Comparison of ENCODE assay signal across 23 mouse cellular contexts in genomic region chr15:25950584-25950983, GRCm38 (mm10). TPM values are rescaled to one million over a fixed set of nuclear protein-coding genes. Genes with fewer than 3 reads are reported as not detected.
DNase-seq lines count a peak whose midpoint lies in the region; ATAC-seq and TF ChIP-seq lines count a peak whose summit lies in the region.
"Had no signal": no experiment of that assay in that cellular context is flagged by ENCODE, and none has a peak within 500 bp of the region (broad histone marks: within the 10 kb centered on the region; RNA-seq: fewer than 3 reads in every experiment).

No protein-coding gene starts in this region.

- no peak for ATAC-seq in heart, embryonic 11.5 days (replicated peaks; ENCODE audit: insufficient number of reproducible peaks, low FRiP score, low TSS enrichment)
- peak; percentile 50 for ATAC-seq in common myeloid progenitor, adult 5-6 weeks (replicated peaks; ENCODE audit: low read depth, poor library complexity, severe bottlenecking)
- ATAC-seq in cerebellum, adult (ENCODE audit: insufficient number of reproducible peaks, low FRiP score, low TSS enrichment), result no peak
- ATAC-seq: forebrain, postnatal 0 days; hindbrain, embryonic 16.5 days had no signal

- no peak for DNase-seq in heart, adult 2 months
- peak; percentile 39 for DNase-seq in 416B (ENCODE audit: low read depth)
- no peak for DNase-seq in cerebellum, adult 11 months
- DNase-seq: adrenal gland, postnatal 14 days; cerebellum, adult 9-11 months; forebrain, postnatal 0 days; gastrocnemius, postnatal 36 days; heart, postnatal 10 days; kidney, adult 11 months; right cerebral cortex, postnatal 14 days had no signal

- TF ChIP-seq EP300 in heart, adult 2 months (IDR thresholded peaks at IDR 0.05; ENCODE audit: insufficient read depth, low read depth, low read length), result no peak

- no peak overlapping the region for H3K4me3 ChIP-seq in heart, adult 2 months
- H3K4me3 ChIP-seq in heart, embryonic 11.5 days (ENCODE audit: low read depth, low read length), result no peak overlapping the region
- H3K4me3 ChIP-seq in myocyte, result no peak overlapping the region
- H3K4me3 ChIP-seq: embryonic facial prominence, embryonic 10.5 days; heart, embryonic 12.5 days; hindbrain, embryonic 10.5 days; left cerebral cortex, adult 2 months; lung, embryonic 15.5 days; midbrain, embryonic 12.5 days had no signal

- H3K4me2 ChIP-seq in heart, embryonic 11.5 days, result no peak overlapping the region
- no peak overlapping the region for H3K4me2 ChIP-seq in myocyte (ENCODE audit: low read depth)
- H3K4me2 ChIP-seq: heart, embryonic 12.5 days; lung, embryonic 15.5 days; midbrain, embryonic 12.5 days had no signal

- H3K4me1 ChIP-seq in heart, adult 2 months (ENCODE audit: control insufficient read depth, insufficient read depth, low read length), result peaks cover 10% of the 10 kb centered on the region
- peaks cover 12% of the 10 kb centered on the region; the same call in 1 of the 2 replicates for H3K4me1 ChIP-seq in heart, embryonic 11.5 days (ENCODE audit: control insufficient read depth, insufficient read depth, low read length)
- H3K4me1 ChIP-seq: embryonic facial prominence, embryonic 10.5 days; hindbrain, embryonic 10.5 days; lung, embryonic 15.5 days had no signal

- peaks cover 2% of the 10 kb centered on the region; the same call in 1 of the 2 replicates for H3K79me2 ChIP-seq in heart, adult 2 months (replicated peaks; ENCODE audit: control insufficient read depth, insufficient read depth, low read length)
- peaks cover 59% of the 10 kb centered on the region for H3K79me2 ChIP-seq in myocyte (ENCODE audit: control insufficient read depth, insufficient read depth)

- no peak overlapping the region for H3K9ac ChIP-seq in heart, adult 2 months (ENCODE audit: low read depth, low read length)
- H3K9ac ChIP-seq in heart, embryonic 11.5 days (ENCODE audit: low read depth, low read length), result no peak overlapping the region
- H3K9ac ChIP-seq: forebrain, postnatal 0 days; heart, embryonic 12.5 days; liver, embryonic 14.5 days; lung, embryonic 15.5 days; midbrain, embryonic 12.5 days had no signal

- H3K27ac ChIP-seq in heart, adult 2 months, result peak overlapping the region; percentile 28
- H3K27ac ChIP-seq in heart, embryonic 11.5 days (ENCODE audit: low read depth, low read length), result no peak overlapping the region
- H3K27ac ChIP-seq: embryonic facial prominence, embryonic 10.5 days; hindbrain, embryonic 10.5 days; left cerebral cortex, adult 2 months; liver, embryonic 14.5 days; lung, embryonic 15.5 days; macrophage; midbrain, embryonic 12.5 days had no signal

- no peak overlapping the region for H3ac ChIP-seq in myocyte (ENCODE audit: control insufficient read depth, insufficient read length)

- H3K27me3 ChIP-seq in heart, adult 2 months (ENCODE audit: control insufficient read depth, insufficient read depth, low read length), result no peaks in the 10 kb centered on the region
- no peaks in the 10 kb centered on the region for H3K27me3 ChIP-seq in heart, embryonic 11.5 days (ENCODE audit: control insufficient read depth, insufficient read depth, low read length)
- H3K27me3 ChIP-seq in myocyte (ENCODE audit: control insufficient read depth, insufficient read depth, insufficient read length), result no peaks in the 10 kb centered on the region
- H3K27me3 ChIP-seq: heart, embryonic 12.5 days; lung, embryonic 15.5 days; midbrain, embryonic 12.5 days had no signal

- H3K9me3 ChIP-seq in heart, embryonic 11.5 days (replicated peaks; ENCODE audit: control insufficient read depth, low read length), result no peaks in the 10 kb centered on the region
- H3K9me3 ChIP-seq: embryonic facial prominence, embryonic 10.5 days; heart, embryonic 12.5 days; hindbrain, embryonic 10.5 days; lung, embryonic 15.5 days; midbrain, embryonic 12.5 days had no signal

- peaks cover 13% of the 10 kb centered on the region for H3K36me3 ChIP-seq in heart, adult 2 months (ENCODE audit: control insufficient read depth, insufficient read depth, low read length)
- no peaks in the 10 kb centered on the region for H3K36me3 ChIP-seq in heart, embryonic 11.5 days (ENCODE audit: control insufficient read depth, insufficient read depth, low read length)
- H3K36me3 ChIP-seq in myocyte (ENCODE audit: control insufficient read depth, insufficient read depth), result no peaks in the 10 kb centered on the region
- H3K36me3 ChIP-seq: embryonic facial prominence, embryonic 10.5 days; hindbrain, embryonic 10.5 days; lung, embryonic 15.5 days; midbrain, embryonic 12.5 days had no signal

- intact Hi-C loops in heart, adult 2 months (cut with DNase I), result no loop called here

- 56% methylated on average over 5 of the region's 5 CpGs for WGBS in heart, adult 2 months
- WGBS in heart, embryonic 11.5 days (ENCODE audit: insufficient replicate concordance), result 80% methylated on average over 5 of the region's 5 CpGs

- no peak for TF ChIP-seq CTCF in heart, adult 2 months (IDR thresholded peaks at IDR 0.05)

- no peak for TF ChIP-seq POLR2A in heart, adult 2 months (IDR thresholded peaks at IDR 0.05; ENCODE audit: insufficient read depth, low read depth, low read length)
- TF ChIP-seq POLR2A in myocyte (IDR thresholded peaks at IDR 0.05; ENCODE audit: insufficient read length, low read depth), result no peak

TF ChIP-seq in myocyte, 11 proteins besides CTCF, POLR2A, EP300 and RAD21:
- TF ChIP-seq USF1 (IDR thresholded peaks at IDR 0.05; ENCODE audit: low read depth) (no peak), TCF12 (IDR thresholded peaks at IDR 0.05; ENCODE audit: insufficient read depth, poor library complexity, severe bottlenecking) (no peak), MYOD1 (IDR thresholded peaks at IDR 0.05; ENCODE audit: control insufficient read depth in 1 of 3, insufficient read length in 2 of 3, low read depth in 2 of 3) (no peak), CEBPB (IDR thresholded peaks at IDR 0.05; ENCODE audit: insufficient read depth, poor library complexity, severe bottlenecking) (0 out of 2 replicates have a peak, but pooled peaks have one; percentile 10)

RNA-seq across cellular contexts. Expression of gene Zfp622, which starts 33.6 kb away (rescaled TPM):
- total RNA-seq in heart, adult 2 months (2021), result 10 to 100 TPM; 22.5 to 25.4 TPM
- 8.3 and 13.9 TPM in 2 replicates for polyA plus RNA-seq in heart, adult 2 months (2012; rRNA removed)
- polyA plus RNA-seq in heart, embryonic 11.5 days (2014; fragmentation: Nextera tagmentation; extraction: Ambion mirVana), result 19.4 and 22.6 TPM in 2 replicates
- 120 and 123 TPM in 2 replicates for total RNA-seq in common myeloid progenitor, adult 5-6 weeks (2017)
- 102 TPM for polyA plus RNA-seq in myocyte (2012; fragmentation: generic; extraction: Trizol)
